Mouse (Mus musculus) stomach, embryonic 14.5 days (tissue): ENCODE data around the gene Mrgpra3. TPM values are rescaled to one million over a fixed set of nuclear protein-coding genes. Genes with fewer than 3 reads are reported as not detected.

ENCODE experiments used
- ATAC-seq: fragments of 200-750 bp; cut with Nextera tagmentation; 2 replicates; pipeline ENCODE4 v1.8.0; 2017; ENCODE audit warnings: low read depth, moderate TSS enrichment; ENCODE audit not compliant: insufficient number of reproducible peaks, insufficient read depth, low FRiP score
- H3K27ac ChIP-seq: fragments of 300-500 bp; sonication (generic); 2 replicates; pipeline ENCODE4 v1.5.1; 2014; ENCODE audit warnings: mild to moderate bottlenecking, low read length, moderate library complexity, mixed read lengths
- H3K27me3 ChIP-seq: fragments of 300-500 bp; sonication (generic); 2 replicates; pipeline ENCODE4 v1.6.1; 2014; ENCODE audit warnings: low read length, control low read depth, mixed read lengths; ENCODE audit not compliant: control insufficient read depth, insufficient read depth
- H3K36me3 ChIP-seq: fragments of 300-500 bp; sonication (generic); 2 replicates; pipeline ENCODE4 v1.6.1; 2014; ENCODE audit warnings: mild to moderate bottlenecking, control low read depth, low read length, moderate library complexity, mixed read lengths; ENCODE audit not compliant: control insufficient read depth, insufficient read depth
- H3K4me1 ChIP-seq: fragments of 300-500 bp; sonication (generic); 2 replicates; pipeline ENCODE4 v1.6.1; 2014; ENCODE audit warnings: low read length, control low read depth, mixed read lengths; ENCODE audit not compliant: control insufficient read depth, insufficient read depth
- H3K4me2 ChIP-seq: fragments of 300-500 bp; sonication (generic); replicated peaks from 2 replicates; pipeline ENCODE4 v1.6.1; 2014; ENCODE audit warnings: low read depth, low read length, control low read depth
- H3K4me3 ChIP-seq: fragments of 300-500 bp; sonication (generic); 2 replicates; pipeline ENCODE4 v1.5.1; 2014; ENCODE audit warnings: low read depth, low read length, control low read depth
- H3K9ac ChIP-seq: fragments of 300-500 bp; sonication (generic); replicated peaks from 2 replicates; pipeline ENCODE4 v1.6.1; 2014; ENCODE audit warnings: low read depth, mild to moderate bottlenecking, control low read depth, low read length, moderate library complexity, mixed read lengths
- H3K9me3 ChIP-seq: fragments of 300-500 bp; sonication (generic); 2 replicates; pipeline ENCODE4 v1.6.1; 2016; ENCODE audit warnings: low read depth, low read length, control low read depth; ENCODE audit not compliant: control insufficient read depth
- WGBS: fragments of 180-500 bp; shearing (Covaris S2); extraction: QIAGEN DNeasy Blood & Tissue Kit; methylation state at CpG from one replicate; pipeline ENCODE4 v1.1.7; 2014; 5-methylcytosine and 5-hydroxymethylcytosine counted together
- polyA plus RNA-seq: library from polyadenylated mRNA; unstranded; fragments of >200 nt; fragmentation: Nextera tagmentation; extraction: Ambion mirVana; gene quantifications from 2 replicates; pipeline ENCODE4 v1.2.1, GENCODE M21; 2014

Mrgpra3 gene
- not detected in 2 replicates for polyA plus RNA-seq

GRCm38 (mm10) chr7:47601272-47601671 lies at the start of gene Mrgpra3:
Gene Mrgpra3, minus strand, starts transcription at chr7:47601372.
- no peak for ATAC-seq
- Histone ChIP-seq H3K9ac (no peak within 1 kb of the TSS), H3K9me3 (no peaks in the 10 kb centered on the region), H3K36me3 (no peaks in the 10 kb centered on the region), H3K4me1 (no peaks in the 10 kb centered on the region), H3K4me3 (no peak within 1 kb of the TSS), H3K27ac (no peak within 1 kb of the TSS), H3K4me2 (no peak within 1 kb of the TSS), H3K27me3 (no peaks in the 10 kb centered on the region)
- WGBS, result 64% methylated on average over 2 of the region's 2 CpGs

Other genes starting within 250 kb of the Mrgpra3 start
- gene Mrgpra1, start 247.1 kb downstream of the Mrgpra3 start, polyA plus RNA-seq, result not detected in 2 replicates
- gene Mrgpra2a, start 149.2 kb downstream of the Mrgpra3 start, polyA plus RNA-seq, result not detected in 2 replicates
- gene Mrgpra2b, start 72.5 kb downstream of the Mrgpra3 start, polyA plus RNA-seq, result 0.20 TPM in 1 of 2 replicates, not detected in the other